Mouse (Mus musculus) kidney, adult 2 months (tissue): ENCODE data around the gene Agpat2.

Experiments
- CTCF ChIP-seq: fragments of 200-500 bp; conservative IDR thresholded peaks from 2 replicates; pipeline ENCODE4 v1.5.1; 2011; ENCODE audit warnings: low read depth, mild to moderate bottlenecking, control low read depth, low read length, moderate library complexity, mixed read lengths; ENCODE audit not compliant: insufficient read depth, insufficient read length
- POLR2A ChIP-seq: fragments of 200-500 bp; IDR thresholded peaks from one replicate; pipeline ENCODE4 v1.6.1; 2011; ENCODE audit warnings: low read depth, low read length, control low read depth

GRCm38 (mm10) chr2:26646643-26647293 lies 42.6 kb upstream of the Agpat2 start:
- TF ChIP-seq POLR2A, result no peak
- TF ChIP-seq CTCF, result peak; percentile 99
